Mouse (Mus musculus) kidney, postnatal 10 days (tissue): ENCODE data around the gene Vgf.

ENCODE experiments used
- DNase-seq: peaks from one replicate; pipeline ENCODE4 v3.0.0; 2021; ENCODE audit warnings: mixed read lengths

The Vgf gene

DNA sequence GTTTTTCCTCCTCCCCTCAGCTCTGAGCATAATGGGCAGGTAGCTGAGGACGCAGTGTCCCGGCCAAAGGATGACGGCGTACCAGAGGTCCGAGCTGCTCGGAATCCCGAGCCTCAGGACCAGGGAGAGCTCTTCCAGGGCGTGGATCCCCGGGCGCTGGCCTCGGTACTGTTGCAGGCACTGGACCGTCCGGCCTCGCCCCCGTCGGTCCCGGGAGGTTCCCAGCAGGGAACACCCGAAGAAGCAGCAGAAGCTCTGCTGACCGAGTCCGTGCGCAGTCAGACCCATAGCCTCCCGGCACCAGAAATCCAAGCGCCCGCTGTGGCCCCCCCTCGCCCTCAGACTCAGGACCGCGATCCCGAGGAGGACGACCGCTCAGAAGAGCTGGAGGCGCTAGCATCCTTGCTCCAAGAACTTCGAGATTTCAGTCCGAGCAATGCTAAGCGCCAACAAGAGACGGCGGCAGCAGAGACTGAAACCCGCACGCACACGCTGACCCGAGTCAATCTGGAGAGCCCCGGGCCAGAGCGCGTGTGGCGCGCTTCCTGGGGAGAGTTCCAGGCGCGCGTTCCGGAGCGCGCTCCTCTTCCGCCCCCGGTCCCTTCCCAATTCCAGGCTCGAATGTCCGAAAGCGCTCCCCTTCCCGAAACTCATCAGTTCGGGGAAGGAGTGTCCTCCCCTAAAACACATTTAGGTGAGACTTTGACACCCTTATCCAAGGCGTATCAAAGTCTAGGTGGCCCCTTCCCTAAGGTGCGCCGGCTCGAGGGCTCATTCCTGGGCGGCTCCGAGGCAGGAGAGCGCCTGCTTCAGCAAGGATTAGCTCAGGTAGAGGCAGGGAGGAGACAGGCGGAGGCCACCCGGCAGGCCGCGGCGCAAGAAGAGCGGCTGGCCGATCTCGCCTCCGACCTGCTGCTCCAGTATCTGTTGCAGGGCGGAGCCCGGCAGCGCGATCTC lies 5.2 kb downstream of the Vgf start:
- peak; percentile 73 for DNase-seq

DNA sequence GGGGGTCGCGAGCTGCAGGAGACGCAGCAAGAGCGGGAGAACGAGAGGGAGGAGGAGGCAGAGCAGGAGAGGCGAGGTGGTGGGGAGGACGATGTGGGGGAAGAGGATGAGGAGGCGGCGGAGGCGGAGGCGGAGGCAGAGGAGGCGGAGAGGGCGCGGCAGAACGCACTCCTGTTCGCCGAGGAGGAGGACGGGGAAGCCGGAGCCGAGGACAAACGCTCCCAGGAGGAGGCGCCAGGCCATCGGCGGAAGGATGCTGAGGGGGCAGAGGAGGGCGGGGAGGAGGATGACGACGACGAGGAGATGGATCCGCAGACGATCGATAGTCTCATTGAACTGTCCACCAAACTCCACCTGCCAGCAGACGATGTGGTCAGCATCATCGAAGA lies 5.8 kb downstream of the Vgf start:
- DNase-seq, result peak; percentile 41

DNA sequence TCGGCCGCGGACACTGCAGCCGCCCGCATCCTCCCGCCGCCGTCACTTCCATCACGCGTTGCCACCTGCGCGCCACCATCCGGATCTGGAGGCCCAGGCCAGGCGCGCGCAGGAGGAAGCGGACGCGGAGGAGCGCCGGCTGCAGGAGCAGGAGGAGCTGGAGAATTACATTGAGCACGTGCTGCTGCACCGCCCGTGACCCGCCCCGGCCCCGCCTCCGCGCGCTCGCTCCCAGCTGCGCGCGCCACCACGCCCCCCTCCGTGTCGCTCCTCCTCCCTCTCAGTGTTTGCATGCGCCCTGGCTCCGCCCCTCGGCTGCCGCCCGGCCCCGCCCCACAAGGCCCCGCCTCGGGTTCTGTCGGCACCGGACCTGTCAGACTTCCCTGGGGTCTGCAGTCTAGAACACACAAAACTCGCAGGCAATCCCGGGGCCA lies 6.5 kb downstream of the Vgf start:
- DNase-seq, result peak; percentile 96

DNA sequence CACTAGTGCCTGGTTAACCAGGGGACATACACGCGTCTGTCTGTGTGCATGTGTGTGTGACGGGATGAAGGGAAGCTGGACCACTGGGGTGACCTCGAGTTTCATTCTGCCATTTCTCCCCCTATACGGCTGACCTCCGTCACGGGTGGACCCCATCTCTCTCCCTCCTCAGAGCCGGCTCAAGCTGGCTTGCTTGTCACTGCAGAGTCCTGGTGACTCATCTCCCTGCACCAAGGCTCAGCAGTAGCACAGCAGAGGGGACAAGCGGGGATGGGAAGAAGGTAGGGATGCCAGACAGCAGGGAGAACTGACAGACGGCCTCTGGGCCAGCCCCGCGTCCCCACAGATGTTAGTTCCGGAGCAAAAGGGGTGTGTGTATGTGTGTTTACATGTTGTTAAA lies 10.0 kb downstream of the Vgf start:
- DNase-seq, result no peak

DNA sequence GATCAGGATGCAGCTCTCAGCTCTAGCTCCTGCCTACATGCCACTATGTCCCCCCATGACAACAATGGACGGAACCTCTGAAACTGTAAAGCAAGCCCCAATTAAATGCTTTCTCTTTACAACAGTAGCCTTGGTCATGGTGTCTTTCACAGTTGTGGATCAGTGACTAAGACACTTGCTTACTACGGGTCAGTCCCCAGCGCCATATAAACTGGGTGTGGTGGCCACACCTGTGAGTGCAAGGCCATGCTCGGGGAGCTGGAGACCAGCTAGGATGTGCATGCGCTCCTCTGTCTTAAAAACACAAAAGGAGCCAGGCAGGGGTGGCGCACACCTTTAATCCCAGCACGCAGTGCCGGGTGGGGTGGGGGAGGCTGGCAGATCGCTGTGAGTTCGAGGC lies 13.3 kb downstream of the Vgf start:
- no peak for DNase-seq

DNA sequence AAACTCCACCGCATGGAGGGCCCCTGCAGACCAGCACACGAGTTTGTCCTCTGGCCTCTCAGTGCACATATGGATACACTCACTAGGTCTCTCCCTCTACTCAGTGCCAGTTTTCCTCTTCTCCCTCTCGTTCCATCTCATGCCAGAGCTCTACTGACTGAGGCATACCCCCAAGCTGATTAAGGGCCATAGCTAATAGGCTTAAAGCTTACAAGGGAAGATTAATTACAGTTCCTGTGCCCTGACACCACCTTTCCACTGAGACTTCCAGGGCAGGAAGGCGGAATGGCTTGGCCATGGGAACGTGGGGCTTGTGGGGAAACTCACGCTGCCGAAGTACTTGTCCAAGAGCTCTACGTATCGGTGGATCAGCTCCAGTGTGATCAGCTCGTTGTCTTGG lies 15.2 kb downstream of the Vgf start:
- DNase-seq, result no peak

- no peak for DNase-seq
These were observed 17.8 kb downstream of the Vgf start for GRCm38 (mm10) chr5:137043997-137044396.

- DNase-seq, result peak; percentile 98
These were observed 19.5 kb downstream of the Vgf start, which contains the start of gene Ap1s1 for GRCm38 (mm10) chr5:137045402-137046323. Ap1s1 (minus strand) TSS chr5:137046135.

GRCm38 (mm10) chr5:137046324-137046718 lies 20.1 kb downstream of the Vgf start:
- no peak for DNase-seq

DNA sequence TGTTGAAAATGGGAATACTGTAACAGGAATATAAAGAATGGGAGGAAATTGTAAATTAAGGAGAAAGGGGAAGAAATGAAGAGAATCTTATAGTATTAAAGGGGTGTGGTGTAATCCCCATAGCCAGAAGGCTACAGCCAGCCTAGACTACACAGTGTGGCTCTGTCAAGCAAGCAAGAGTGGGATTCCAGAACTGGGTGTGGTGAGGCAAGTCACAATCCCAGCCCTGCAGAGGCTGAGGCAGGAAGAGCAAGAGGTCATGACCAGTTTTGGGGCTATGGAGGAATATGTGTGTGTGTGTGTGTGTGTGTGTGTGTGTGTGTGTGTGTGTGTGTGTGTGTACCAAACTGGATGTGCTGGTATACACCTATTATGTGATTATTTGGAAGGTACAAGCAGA lies 20.8 kb downstream of the Vgf start:
- DNase-seq, result no peak

DNA sequence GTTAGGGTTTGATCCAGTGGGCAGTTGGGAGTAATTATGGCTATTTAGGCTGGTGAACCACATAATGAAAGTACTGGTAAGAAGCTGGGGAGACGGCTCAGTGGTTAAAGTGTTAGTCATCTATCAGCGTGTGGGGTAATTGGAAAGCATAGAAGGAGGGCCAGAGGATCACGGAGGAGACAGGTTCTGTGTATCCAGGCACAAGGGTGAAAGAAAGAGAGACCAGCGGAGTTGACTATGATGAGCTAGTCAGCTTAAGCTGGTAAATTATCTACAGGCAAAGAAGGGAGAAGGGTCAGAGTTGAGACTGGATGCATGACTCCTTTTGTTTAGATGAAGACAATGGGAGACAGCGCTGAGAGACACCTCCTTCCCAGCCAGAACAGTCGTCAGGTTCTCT lies 24.9 kb downstream of the Vgf start:
- DNase-seq, result no peak

DNA sequence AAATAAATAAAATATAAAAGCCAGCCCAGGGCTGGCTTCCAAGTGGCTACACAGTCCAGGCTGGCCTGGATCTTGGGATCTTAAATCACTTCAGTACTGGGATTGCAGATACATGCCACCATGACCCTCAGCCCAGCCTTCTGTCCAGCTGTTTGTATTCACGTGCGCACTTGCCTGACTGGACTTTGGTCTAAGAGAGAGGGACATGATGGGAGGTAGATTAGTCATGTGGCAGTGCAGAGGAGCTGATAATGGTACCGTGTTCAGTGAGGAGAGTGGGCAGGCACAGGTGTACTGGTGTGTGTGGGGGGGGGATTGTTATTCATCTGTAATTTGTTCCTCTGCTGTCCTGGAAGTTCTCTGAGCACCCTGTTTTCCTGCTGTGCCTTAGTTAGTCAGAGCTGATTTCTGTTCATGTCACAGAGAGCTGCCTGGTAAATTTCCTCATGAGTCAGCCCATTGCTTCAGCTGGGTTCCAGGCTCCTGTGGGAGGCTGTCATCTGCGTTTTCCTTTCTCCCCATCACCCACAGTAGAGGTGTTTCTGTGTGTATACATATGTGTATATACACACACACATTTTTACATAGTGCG lies 25.8 kb downstream of the Vgf start:
- DNase-seq, result peak; percentile 35

- no peak for DNase-seq
These were observed 28.1 kb downstream of the Vgf start for GRCm38 (mm10) chr5:137054299-137054698.

DNA sequence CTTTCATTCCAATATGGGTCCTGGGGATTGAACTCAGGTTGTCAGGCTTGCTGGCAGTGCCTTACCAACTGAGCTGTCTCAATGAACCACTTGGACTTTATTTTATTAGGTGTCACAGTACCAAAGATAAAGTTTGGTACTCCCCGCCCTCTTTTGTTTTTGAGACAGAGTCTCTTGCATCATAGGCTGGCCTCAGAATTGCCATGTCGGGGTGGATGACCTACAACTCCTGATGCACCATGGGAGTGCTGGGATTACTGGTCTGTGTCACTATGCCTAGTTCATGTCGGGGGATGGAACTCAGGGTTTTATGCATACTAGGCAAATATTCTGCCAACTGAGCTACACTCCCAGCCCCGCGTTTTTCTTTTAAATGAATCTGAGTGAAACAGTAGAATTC lies 28.7 kb downstream of the Vgf start:
- no peak for DNase-seq

- DNase-seq, result peak; percentile 78
These were observed 35.8 kb downstream of the Vgf start for GRCm38 (mm10) chr5:137061809-137062481.

DNA sequence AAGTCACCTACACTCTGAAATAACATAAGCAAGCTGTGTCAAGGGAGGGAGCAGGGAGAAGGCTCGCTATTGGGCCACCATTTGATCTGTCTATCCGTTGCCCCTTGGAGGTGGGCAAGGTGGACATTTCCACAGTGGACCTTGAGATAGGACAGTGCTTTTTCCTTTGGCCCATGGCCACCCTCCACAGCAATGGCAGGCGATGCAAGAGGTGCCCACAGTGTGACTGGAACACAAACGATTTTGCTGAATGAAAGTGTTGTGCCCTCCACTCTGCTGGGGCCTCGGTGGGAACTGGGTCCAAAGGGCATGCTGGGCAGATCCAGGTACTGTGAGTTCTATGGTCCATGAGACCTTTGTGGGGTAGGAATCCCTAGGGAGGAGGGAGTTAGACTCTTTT lies 36.4 kb downstream of the Vgf start:
- DNase-seq, result no peak

- no peak for DNase-seq
These were observed 39.3 kb downstream of the Vgf start for GRCm38 (mm10) chr5:137065454-137065853.

DNA sequence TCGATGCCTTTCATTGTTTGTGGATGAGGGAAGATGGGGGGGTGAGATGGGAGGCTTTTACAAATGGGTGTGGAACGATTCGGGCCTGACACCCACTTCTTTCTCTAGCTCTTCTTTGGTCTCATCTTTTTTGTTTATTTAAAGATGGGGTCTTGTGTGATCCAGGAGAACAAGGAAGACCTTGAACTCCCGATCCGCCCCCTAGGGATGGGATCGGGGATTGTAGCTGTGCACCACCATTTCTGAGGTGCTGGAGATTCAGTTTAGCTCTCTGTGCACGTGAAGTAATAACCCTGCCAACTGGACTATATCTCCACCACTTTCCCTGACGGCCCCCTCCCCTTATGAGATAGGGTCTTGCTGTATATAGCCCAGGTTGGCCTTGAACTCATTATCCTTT lies 39.7 kb downstream of the Vgf start:
- DNase-seq, result no peak

DNA sequence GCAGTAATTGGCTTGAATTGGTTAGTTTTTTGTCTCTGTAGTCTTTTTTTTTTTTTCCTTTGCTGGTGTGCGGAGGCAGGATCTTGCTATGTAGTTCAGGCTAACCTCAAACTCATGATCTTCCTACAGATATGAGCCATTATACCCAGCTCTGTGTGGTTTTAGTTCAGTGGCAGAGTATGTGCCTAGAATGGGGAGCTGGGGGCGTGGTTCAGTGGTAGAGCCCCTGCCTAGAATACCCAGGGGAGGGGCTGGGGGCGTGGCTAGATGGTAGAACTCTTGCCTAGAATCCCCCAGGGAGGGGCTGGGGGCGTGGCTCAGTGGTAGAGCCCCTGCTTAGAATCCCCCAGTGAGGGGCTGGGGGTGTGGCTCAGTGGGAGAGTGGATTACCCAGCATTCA lies 42.5 kb downstream of the Vgf start:
- no peak for DNase-seq

GRCm38 (mm10) chr5:137070881-137071605 lies 44.9 kb downstream of the Vgf start:
- no peak for DNase-seq

DNA sequence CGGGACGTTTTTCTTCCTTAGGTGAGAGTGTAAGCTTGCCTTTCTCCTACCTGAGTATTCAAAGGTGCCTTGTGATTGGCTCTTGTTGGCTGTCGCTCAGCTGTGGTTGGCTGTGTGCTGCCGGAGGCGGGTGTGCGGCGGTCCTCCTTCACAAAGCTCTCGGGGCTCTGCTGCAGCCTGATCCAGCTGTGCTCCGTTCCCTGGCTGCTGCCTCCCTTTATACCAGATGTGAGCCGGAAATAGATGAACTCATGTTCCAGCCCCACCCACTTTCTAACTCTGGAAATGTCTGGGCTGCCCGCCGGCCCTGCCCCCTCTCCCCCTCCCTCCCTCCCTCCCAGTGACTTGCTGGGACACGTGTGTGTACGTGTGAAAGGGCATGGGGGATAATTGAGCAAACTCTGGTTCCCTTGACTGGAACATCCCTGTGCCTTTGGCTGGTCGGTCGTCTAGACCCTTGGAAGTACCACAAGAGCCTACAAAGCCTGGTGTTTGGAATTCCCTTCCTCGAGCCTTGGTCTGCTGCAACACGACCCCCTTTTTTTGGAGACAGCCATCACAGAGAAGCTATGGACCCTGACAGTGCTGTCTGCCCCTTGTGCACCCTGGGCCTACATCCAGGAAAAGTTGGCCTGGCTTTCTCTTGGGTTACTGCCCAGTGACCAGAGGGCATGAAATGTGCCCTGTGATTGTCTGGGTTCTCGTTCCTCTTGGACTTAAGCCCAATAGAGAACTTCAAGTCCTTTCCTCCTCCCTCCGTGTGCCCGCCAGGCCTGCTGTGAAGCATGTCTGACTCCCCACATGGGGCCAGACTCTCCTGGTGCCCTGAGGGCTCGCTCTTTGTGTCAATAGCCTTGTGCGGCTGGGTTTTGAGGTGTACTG lies 46.1 kb downstream of the Vgf start, which contains the start of gene Serpine1:
TSS of gene Serpine1 (minus strand) at position 190 of the 882 bp plus-strand sequence.
- peak; percentile 91 for DNase-seq
